Mouse (Mus musculus) ovary, postnatal 36 days (tissue): ENCODE measurements around the gene Pex13.
"Not testable (repeated sequence)": the region's sequence is repeated elsewhere in the genome, so short reads cannot be mapped to it uniquely, and the experiment has no call there.

Source experiments
- DNase-seq: peaks from one replicate; pipeline ENCODE4 v3.0.0; 2022; ENCODE audit warnings: low spot score, mixed read lengths

Pex13 gene

GRCm38 (mm10) chr11:23647431-23647830 lies 18.3 kb downstream of the Pex13 start:
- DNase-seq = no peak

- DNase-seq = no peak
These were observed 31.2 kb downstream of the Pex13 start for GRCm38 (mm10) chr11:23634573-23634972.

- DNase-seq = no peak
These were observed 31.9 kb downstream of the Pex13 start for GRCm38 (mm10) chr11:23633879-23634215.

DNA sequence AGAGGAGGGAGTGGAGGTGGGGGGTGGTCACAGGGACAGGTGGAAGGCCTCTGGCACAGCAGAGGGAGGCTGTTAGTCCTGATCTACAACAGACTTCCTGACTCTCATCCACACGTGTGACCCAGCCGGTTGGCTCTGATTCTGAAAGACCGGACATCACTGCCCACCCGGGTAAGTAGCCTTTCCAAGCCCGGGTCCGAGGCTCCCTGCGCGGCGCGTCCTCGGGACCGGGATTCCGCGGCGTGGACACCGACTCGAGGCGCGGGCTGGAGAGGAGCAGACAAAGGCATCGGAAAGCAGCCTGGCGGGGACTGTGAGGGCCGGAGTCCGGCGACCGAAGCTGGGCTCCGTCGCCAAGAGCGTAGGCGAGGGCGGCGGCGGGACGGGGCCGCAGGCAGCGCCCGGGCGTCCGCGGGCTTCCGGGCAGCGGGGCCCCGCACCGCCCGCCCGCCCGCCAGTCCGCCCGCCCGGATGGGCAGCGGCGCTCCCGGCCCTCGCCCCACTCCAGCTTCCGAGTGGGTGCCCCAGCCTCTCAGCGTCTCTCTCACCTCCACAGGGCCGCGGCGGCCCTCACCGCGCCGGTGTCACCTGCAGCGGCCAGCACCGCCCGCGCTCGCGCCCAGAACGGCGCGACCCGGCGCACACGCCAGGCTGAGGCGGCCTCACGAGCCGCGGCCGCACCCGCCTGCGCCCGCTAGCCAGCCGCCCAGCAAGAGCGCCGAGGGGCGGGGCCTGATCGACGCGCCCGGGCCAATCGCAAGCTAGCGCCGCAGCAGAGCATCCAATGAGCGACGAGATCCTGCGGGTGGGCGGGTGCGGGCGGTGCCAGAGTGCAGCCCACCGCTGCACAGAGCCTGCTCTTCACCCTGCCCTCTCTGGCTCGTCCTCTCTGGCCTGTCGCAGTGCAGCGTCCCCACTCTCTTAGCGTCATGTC lies 32.5 kb downstream of the Pex13 start, which contains the start of gene 0610010F05Rik:
Gene 0610010F05Rik (minus strand): TSS at position 695 of the 934 bp plus-strand sequence.
- DNase-seq = peak; percentile 85

- no peak for DNase-seq
These were observed 35.1 kb downstream of the Pex13 start for GRCm38 (mm10) chr11:23630664-23631063.

DNA sequence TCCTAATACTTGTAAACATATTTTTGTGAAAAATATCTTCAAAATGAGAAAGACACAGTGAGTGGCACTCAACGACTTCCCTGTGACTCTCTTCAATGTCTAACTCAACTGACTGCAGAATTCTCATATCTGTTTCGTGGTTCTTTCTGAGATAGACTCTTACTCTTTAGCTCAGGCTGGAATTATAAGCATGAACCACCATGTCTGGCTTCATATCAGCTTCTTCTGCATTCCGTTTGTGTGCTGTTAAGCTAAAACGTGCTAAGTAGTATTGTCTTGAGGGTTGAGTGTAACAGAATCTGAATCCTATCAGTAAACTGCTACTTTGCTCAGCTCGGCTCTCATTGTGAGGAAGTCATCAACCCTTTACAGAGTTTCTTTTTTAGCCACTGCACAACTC lies 46.8 kb downstream of the Pex13 start:
- DNase-seq = no peak

GRCm38 (mm10) chr11:23614546-23614945 lies 51.2 kb downstream of the Pex13 start:
- DNase-seq = no peak

GRCm38 (mm10) chr11:23607291-23607690 lies 58.5 kb downstream of the Pex13 start:
- DNase-seq = not testable (repeated sequence)
